Mouse (Mus musculus) stomach, embryonic 15.5 days (tissue): Measurements from ENCODE around the gene Kcnj14. TPM values are rescaled to one million over a fixed set of nuclear protein-coding genes. Genes with fewer than 3 reads are reported as not detected.
A peak's percentile ranks its signal among the peaks of the same experiment; 100 is the strongest.

Experiments
- ATAC-seq: fragments of 200-750 bp; cut with Nextera tagmentation; 2 replicates; pipeline ENCODE4 v1.8.0; 2017; ENCODE audit warnings: low read depth, moderate number of reproducible peaks, moderate TSS enrichment; ENCODE audit not compliant: insufficient read depth, low FRiP score
- H3K27ac ChIP-seq: fragments of 300-500 bp; sonication (generic); 2 replicates; pipeline ENCODE4 v1.5.1; 2015; ENCODE audit warnings: mild to moderate bottlenecking, inconsistent platforms
- H3K27me3 ChIP-seq: fragments of 300-500 bp; sonication (generic); replicated peaks from 2 replicates; pipeline ENCODE4 v1.6.1; 2015; ENCODE audit warnings: inconsistent platforms
- H3K36me3 ChIP-seq: fragments of 300-500 bp; sonication (generic); 2 replicates; pipeline ENCODE4 v1.6.1; 2015; ENCODE audit warnings: inconsistent platforms
- H3K4me1 ChIP-seq: fragments of 300-500 bp; sonication (generic); 2 replicates; pipeline ENCODE4 v1.6.1; 2015; ENCODE audit warnings: inconsistent platforms
- H3K4me2 ChIP-seq: fragments of 300-500 bp; sonication (generic); 2 replicates; pipeline ENCODE4 v1.6.1; 2015; ENCODE audit warnings: mild to moderate bottlenecking, inconsistent platforms
- H3K4me3 ChIP-seq: fragments of 300-500 bp; sonication (generic); replicated peaks from 2 replicates; pipeline ENCODE4 v1.5.1; 2015; ENCODE audit warnings: inconsistent platforms
- H3K9ac ChIP-seq: fragments of 300-500 bp; sonication (generic); 2 replicates; pipeline ENCODE4 v1.6.1; 2015; ENCODE audit warnings: inconsistent platforms
- H3K9me3 ChIP-seq: fragments of 300-500 bp; sonication (generic); 2 replicates; pipeline ENCODE4 v1.6.1; 2016; ENCODE audit warnings: inconsistent platforms
- WGBS: fragments of 180-500 bp; shearing (Covaris S2); methylation state at CpG from one replicate; pipeline ENCODE4 v1.1.7; 2015; 5-methylcytosine and 5-hydroxymethylcytosine counted together
- polyA plus RNA-seq: library from polyadenylated mRNA; unstranded; fragments of >200 nt; fragmentation: Nextera tagmentation; extraction: Ambion mirVana; gene quantifications from 2 replicates; pipeline ENCODE4 v1.2.1, GENCODE M21; 2015

The Kcnj14 gene
- polyA plus RNA-seq, 1 experiment from 2014 or later: 1.0 TPM

DNA sequence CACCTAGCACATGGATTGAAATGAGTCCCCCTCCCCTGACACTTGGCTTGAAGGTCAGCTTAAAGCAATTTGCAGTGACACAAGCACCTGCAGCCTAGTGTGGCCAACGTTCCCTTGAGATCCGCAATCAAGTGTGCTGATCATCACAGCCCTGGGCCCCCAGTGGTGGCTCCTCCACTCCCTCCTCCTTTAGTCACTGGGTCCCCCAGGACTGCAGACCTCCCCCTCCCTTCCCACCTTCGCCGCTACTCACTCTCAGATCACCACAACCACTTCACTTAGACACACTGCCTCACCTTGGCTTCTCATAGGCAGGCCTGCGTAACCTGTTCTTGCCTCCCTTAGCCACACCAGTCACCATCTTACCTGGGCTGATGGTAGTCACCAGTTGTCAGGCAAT, 18.6 kb downstream of the Kcnj14 start:
- H3K27me3 ChIP-seq: no peaks in the 10 kb centered on the region
- WGBS: 61% methylated on average over 5 of the region's 5 CpGs

DNA sequence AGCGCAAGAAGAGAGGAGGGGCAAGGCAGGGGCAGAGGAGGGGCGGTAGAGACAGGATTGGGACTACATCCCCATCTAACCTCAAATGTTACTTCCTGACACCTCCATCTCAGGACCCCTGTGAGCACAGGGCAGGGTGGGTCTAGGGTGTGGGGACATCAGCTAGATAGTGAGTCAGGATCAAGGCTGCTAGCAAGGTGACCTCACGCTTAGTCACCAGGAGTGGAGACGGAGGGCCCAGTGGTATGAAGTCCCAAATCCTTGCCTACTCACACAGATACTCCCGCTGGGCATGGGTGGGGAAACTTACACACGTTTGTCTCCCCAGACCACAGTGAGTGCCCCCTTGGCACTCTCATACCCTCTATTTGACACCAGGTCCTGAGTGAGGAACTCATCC, 22.0 kb downstream of the Kcnj14 start:
- H3K4me2 ChIP-seq: no peak overlapping the region
- peaks cover 18% of the 10 kb centered on the region for H3K4me1 ChIP-seq
- no peak for ATAC-seq
- no peak overlapping the region for H3K4me3 ChIP-seq
- no peak overlapping the region for H3K27ac ChIP-seq
- H3K9ac ChIP-seq: no peak overlapping the region
- 0 out of 2 replicates have a peak, but pooled peaks cover 3% of the 10 kb centered on the region for H3K27me3 ChIP-seq
- no peaks in the 10 kb centered on the region for H3K9me3 ChIP-seq
- 90% methylated on average over 6 of the region's 6 CpGs for WGBS
- 0 out of 2 replicates have a peak, but pooled peaks cover 6% of the 10 kb centered on the region for H3K36me3 ChIP-seq

More for the DNA sequence above, 18.6 kb downstream of the Kcnj14 start:
- no peak overlapping the region for H3K4me2 ChIP-seq
- no peak overlapping the region for H3K27ac ChIP-seq
- H3K36me3 ChIP-seq: peaks cover 39% of the 10 kb centered on the region
- H3K4me1 ChIP-seq: 0 out of 2 replicates have a peak, but pooled peaks cover 3% of the 10 kb centered on the region
- ATAC-seq: no peak
- no peaks in the 10 kb centered on the region for H3K9me3 ChIP-seq
- no peak overlapping the region for H3K9ac ChIP-seq
- H3K4me3 ChIP-seq: no peak overlapping the region

DNA sequence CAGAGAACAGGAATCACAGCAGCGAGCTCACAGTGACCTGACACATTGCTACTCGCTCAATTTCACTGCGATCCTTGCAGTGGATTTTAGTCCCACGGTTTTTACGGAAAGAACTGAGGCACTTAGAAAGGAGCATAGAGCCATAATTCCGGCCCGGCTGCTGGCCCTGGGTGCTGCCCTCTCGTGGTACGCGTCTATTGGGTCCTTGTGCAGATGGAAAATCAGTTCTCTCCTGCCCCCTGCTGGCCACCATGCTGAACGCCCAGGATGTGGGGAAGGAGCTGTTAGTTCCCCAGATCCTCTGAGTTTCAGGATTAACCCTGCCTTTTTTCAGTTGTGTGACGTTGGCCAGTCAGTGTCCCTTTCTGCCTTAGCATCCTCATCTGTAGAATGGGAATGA, 23.2 kb downstream of the Kcnj14 start:
- peak; percentile 66; the same call in 1 of the 2 replicates for ATAC-seq
- Histone ChIP-seq H3K9ac (no peak overlapping the region), H3K27me3 (0 out of 2 replicates have a peak, but pooled peaks cover 3% of the 10 kb centered on the region), H3K36me3 (no peaks in the 10 kb centered on the region), H3K4me1 (peaks cover 18% of the 10 kb centered on the region), H3K27ac (peak overlapping the region; percentile 9; the same call in 1 of the 2 replicates), H3K9me3 (no peaks in the 10 kb centered on the region), H3K4me3 (peak overlapping the region; percentile 29), H3K4me2 (peak overlapping the region; percentile 60)
- WGBS: 4% methylated on average over 12 of the region's 12 CpGs

DNA sequence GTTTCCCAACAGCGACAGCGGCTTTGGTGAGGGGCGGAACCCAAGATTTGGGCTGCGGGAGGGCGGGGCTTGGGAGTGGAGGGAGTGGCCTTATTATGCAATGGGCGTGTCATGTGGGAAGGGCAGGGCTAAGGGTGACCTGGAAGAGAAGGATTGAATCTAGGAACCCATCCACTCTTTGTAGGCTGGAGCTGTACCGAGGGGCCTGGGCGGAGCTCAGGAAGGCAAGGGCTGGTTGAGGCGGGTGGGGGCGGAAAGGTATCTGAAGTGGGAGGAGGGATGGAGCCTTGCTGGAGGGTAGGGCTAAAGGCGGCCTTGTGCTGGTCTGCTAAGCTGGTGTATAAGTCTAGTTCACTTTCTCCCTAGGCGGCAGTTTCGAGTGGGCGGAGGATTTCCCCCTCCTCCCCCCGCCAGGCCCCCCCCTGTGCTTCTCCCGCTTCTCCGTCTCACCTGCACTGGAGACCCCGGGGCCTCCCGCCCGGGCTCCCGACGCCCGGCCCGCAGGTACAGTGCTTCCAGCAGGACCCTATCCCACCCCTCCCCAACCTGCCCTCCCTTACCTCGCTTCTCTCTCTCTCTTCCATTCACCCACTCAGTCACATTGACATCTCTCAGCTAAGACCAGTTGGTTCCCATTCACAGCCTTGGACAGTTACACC, 23.9 kb downstream of the Kcnj14 start:
- Histone ChIP-seq H3K36me3 (no peaks in the 10 kb centered on the region), H3K9ac (no peak overlapping the region), H3K27me3 (0 out of 2 replicates have a peak, but pooled peaks cover 3% of the 10 kb centered on the region), H3K9me3 (no peaks in the 10 kb centered on the region), H3K27ac (peak overlapping the region; percentile 9; the same call in 1 of the 2 replicates), H3K4me3 (peak overlapping the region; percentile 29), H3K4me2 (peak overlapping the region; percentile 60), H3K4me1 (peaks cover 18% of the 10 kb centered on the region)
- ATAC-seq: peak; percentile 63
- WGBS: 15% methylated on average over 22 of the region's 25 CpGs

DNA sequence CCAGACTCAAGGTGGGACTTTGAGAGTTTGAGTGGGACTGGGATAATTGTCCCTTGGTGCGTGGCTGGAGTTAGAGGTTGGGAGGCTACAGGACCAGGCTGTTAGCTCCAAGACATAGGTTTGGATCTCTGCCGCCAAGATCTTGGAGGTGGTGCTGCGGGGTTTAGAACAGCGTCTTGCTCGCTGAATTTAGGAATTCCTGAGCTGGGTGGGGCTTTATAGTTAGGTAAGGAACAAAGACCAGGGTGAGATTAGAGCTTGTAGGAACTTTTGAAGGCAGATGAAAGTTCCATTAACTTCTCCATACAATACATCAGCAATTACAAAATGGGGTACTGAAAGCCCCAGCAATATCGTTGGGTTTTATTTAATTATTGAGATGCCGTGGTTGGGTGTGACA, 24.6 kb downstream of the Kcnj14 start:
- no peak for ATAC-seq
- H3K4me3 ChIP-seq: peak overlapping the region; percentile 29
- H3K9me3 ChIP-seq: no peaks in the 10 kb centered on the region
- H3K27me3 ChIP-seq: 0 out of 2 replicates have a peak, but pooled peaks cover 3% of the 10 kb centered on the region
- WGBS: 40% methylated on average over 7 of the region's 7 CpGs
- H3K4me2 ChIP-seq: peak overlapping the region; percentile 60
- peaks cover 18% of the 10 kb centered on the region for H3K4me1 ChIP-seq
- H3K27ac ChIP-seq: no peak overlapping the region
- no peak overlapping the region for H3K9ac ChIP-seq
- H3K36me3 ChIP-seq: no peaks in the 10 kb centered on the region

DNA sequence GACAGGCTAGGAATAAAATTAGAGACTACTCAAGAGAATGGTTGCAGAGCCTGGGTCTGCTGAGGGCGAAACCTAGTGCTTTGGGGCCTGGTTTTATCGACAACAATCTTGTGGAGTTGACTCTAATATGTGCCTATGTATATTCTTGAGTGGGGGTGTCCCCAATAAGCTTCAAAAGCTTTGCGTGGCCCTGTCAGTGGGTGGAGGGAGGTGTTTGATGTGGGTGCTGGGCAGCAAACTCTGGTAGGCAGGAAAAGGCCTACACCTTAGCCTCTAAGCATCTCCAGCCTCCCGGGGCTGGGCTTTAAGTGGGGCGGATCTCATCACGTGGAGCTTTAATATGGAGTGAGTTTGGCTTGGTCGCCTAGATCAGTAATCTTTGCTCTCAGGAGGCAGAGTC, 25.7 kb downstream of the Kcnj14 start:
- peak overlapping the region; percentile 48 for H3K4me3 ChIP-seq
- 0 out of 2 replicates have a peak, but pooled peaks cover 3% of the 10 kb centered on the region for H3K27me3 ChIP-seq
- no peaks in the 10 kb centered on the region for H3K9me3 ChIP-seq
- peaks cover 18% of the 10 kb centered on the region for H3K4me1 ChIP-seq
- H3K4me2 ChIP-seq: peak overlapping the region; percentile 93; the same call in 1 of the 2 replicates
- H3K36me3 ChIP-seq: no peaks in the 10 kb centered on the region
- no peak overlapping the region for H3K27ac ChIP-seq
- no peak overlapping the region for H3K9ac ChIP-seq
- no peak for ATAC-seq
- WGBS: 53% methylated on average over 7 of the region's 7 CpGs

DNA sequence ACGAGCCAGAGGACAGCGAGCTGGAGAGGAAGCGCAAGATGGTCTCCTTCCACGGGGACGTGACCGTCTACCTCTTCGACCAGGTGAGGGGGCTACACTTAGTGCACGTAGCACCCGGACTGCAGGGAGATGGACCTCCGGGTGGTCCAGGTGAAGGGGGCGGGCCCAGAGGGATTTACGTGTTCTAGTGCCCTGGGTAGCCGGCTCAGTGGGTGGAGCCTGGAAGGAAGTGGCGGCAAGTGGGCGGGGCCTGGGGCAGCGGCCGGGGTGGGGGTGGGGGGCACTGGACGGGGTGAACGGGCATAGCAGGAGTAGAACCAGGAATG, 26.1 kb downstream of the Kcnj14 start:
- 6% methylated on average over 19 of the region's 19 CpGs for WGBS
- H3K36me3 ChIP-seq: no peaks in the 10 kb centered on the region
- 0 out of 2 replicates have a peak, but pooled peaks cover 3% of the 10 kb centered on the region for H3K27me3 ChIP-seq
- H3K27ac ChIP-seq: no peak overlapping the region
- peak overlapping the region; percentile 37; the same call in 1 of the 2 replicates for H3K9ac ChIP-seq
- H3K9me3 ChIP-seq: no peaks in the 10 kb centered on the region
- peak overlapping the region; percentile 93 for H3K4me2 ChIP-seq
- peak overlapping the region; percentile 48 for H3K4me3 ChIP-seq
- ATAC-seq: no peak
- H3K4me1 ChIP-seq: peaks cover 18% of the 10 kb centered on the region

DNA sequence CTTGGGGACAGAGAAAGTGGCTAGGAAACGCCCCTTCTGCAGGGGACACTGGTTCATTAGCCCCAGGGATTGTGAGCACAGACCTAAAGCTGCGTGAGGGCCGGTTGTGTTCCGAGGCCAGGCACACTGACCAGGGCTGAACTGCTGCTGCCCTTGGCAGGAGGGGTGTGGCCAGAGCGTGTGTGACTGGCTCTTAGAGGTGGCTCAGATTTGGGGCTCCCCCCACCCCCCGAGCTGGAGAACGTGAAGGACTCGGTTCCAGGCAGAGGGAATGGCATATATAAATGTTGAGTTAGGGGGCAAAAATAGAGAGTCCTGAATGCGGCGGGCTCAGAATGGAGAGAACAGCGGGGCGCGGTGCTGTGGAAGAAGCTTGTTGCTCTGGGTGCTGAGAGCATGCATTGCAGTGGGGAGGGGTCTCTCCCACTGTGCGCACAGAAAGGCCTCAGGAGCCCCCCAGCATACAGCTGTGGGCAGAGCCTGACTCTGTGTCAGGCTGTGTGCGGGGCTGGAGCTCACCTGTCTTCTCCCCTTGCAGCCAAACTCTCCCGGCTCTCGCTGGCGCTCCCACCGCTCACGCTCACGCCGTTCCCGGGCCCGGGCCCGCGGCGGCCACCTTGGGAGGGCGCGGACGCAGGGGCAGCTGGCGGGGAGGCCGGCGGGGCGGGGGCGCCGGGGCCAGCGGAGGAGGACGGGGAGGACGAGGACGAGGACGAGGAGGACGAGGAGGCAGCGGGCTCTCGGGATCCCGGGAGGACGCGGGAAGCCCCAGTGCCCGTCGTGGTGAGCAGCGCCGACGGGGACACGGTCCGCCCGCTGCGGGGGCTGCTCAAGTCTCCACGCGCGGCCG, 26.7 kb downstream of the Kcnj14 start:
- H3K9me3 ChIP-seq: no peaks in the 10 kb centered on the region
- H3K4me2 ChIP-seq: peak overlapping the region; percentile 93
- H3K9ac ChIP-seq: peak overlapping the region; percentile 37; the same call in 1 of the 2 replicates
- H3K27me3 ChIP-seq: 0 out of 2 replicates have a peak, but pooled peaks cover 3% of the 10 kb centered on the region
- ATAC-seq: no peak; the same call in 1 of the 2 replicates
- H3K4me3 ChIP-seq: peak overlapping the region; percentile 48
- H3K4me1 ChIP-seq: peaks cover 18% of the 10 kb centered on the region
- H3K36me3 ChIP-seq: no peaks in the 10 kb centered on the region
- no peak overlapping the region for H3K27ac ChIP-seq
- 3% methylated on average over 59 of the region's 60 CpGs for WGBS

DNA sequence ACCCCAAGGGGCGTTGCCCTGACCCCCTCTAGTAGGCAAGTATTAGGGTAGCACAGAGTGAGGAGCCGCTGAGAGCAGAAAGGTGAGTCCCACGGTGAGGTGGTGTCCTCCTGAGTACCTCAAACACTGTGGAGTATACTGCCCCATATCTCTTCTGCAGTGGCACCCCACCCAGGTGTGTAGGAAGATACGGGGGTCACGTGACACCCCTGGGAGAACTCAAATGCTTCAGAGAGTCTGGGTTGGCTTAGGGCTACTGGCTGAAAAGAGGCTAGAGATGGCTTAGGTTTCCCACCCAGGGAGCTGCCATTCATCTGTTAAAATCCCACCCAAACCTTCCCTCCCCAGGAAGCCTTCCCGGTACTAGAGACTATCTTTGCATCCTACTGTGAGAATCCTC, 27.6 kb downstream of the Kcnj14 start:
- ATAC-seq: no peak
- H3K9me3 ChIP-seq: no peaks in the 10 kb centered on the region
- no peak overlapping the region for H3K4me3 ChIP-seq
- H3K36me3 ChIP-seq: 0 out of 2 replicates have a peak, but pooled peaks cover 3% of the 10 kb centered on the region
- whole genome bisulfite sequencing: 59% methylated on average over 6 of the region's 6 CpGs
- peaks cover 18% of the 10 kb centered on the region for H3K4me1 ChIP-seq
- no peak overlapping the region for H3K27ac ChIP-seq
- H3K9ac ChIP-seq: no peak overlapping the region
- peak overlapping the region; percentile 93 for H3K4me2 ChIP-seq
- H3K27me3 ChIP-seq: 0 out of 2 replicates have a peak, but pooled peaks cover 3% of the 10 kb centered on the region

DNA sequence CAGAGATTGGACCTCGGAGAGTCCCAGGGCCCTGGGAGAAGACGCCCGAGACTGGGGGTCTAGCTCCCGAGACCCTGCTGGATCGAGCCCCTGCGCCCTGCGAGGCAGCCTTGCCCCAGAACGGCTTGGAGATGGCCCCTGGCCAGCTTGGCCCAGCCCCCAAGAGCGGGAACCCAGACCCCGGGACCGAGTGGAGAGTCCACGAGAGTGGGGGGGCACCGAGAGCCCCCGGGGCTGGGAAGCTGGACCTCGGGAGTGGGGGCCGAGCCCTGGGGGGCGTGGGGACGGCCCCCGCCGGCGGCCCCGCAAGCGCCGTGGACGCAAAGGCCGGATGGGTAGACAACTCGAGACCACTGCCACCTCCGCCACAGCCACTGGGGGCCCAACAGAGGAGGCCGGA, 29.6 kb downstream of the Kcnj14 start:
- no peaks in the 10 kb centered on the region for H3K9me3 ChIP-seq
- H3K36me3 ChIP-seq: 0 out of 2 replicates have a peak, but pooled peaks cover 3% of the 10 kb centered on the region
- 0 out of 2 replicates have a peak, but pooled peaks cover 3% of the 10 kb centered on the region for H3K27me3 ChIP-seq
- H3K4me3 ChIP-seq: no peak overlapping the region
- ATAC-seq: no peak
- no peak overlapping the region for H3K9ac ChIP-seq
- H3K27ac ChIP-seq: no peak overlapping the region
- H3K4me2 ChIP-seq: no peak overlapping the region
- 91% methylated on average over 29 of the region's 29 CpGs for WGBS
- H3K4me1 ChIP-seq: peaks cover 12% of the 10 kb centered on the region

DNA sequence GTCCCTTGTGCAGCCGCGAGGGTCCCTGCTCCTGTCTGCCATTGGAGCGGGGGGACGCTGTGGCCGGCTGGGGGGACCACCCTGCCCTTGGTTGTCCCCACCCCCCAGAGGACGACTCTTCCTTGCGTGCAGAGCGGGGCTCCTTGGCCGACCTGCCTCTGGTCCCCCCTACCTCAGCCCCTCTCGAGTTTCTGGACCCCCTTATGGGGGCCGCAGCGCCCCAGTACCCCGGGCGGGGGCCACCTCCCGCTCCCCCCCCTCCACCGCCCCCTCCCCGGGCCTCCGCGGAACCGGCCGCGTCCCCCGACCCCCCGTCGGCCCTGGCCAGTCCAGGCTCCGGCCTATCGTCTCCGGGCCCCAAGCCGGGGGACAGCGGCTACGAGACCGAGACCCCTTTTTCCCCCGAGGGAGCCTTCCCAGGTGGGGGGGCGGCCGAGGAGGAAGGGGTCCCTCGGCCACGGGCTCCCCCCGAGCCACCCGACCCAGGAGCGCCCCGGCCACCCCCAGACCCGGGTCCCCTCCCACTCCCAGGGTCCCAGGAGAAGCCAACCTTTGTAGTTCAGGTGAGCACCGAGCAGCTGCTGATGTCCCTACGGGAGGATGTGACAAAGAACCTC, 30.5 kb downstream of the Kcnj14 start:
- no peak for ATAC-seq
- Histone ChIP-seq H3K27ac (no peak overlapping the region), H3K9ac (no peak overlapping the region), H3K4me1 (peaks cover 12% of the 10 kb centered on the region), H3K4me3 (no peak overlapping the region), H3K4me2 (no peak overlapping the region), H3K36me3 (0 out of 2 replicates have a peak, but pooled peaks cover 3% of the 10 kb centered on the region), H3K9me3 (no peaks in the 10 kb centered on the region), H3K27me3 (0 out of 2 replicates have a peak, but pooled peaks cover 3% of the 10 kb centered on the region)
- WGBS: 83% methylated on average over 42 of the region's 44 CpGs
